Mouse (Mus musculus): ENCODE measurements around the gene Elf2. TPM values are rescaled to one million over a fixed set of nuclear protein-coding genes. Genes with fewer than 3 reads are reported as not detected.

The Elf2 gene
- polyA plus RNA-seq, 1 experiment = 18.2 TPM

DNA sequence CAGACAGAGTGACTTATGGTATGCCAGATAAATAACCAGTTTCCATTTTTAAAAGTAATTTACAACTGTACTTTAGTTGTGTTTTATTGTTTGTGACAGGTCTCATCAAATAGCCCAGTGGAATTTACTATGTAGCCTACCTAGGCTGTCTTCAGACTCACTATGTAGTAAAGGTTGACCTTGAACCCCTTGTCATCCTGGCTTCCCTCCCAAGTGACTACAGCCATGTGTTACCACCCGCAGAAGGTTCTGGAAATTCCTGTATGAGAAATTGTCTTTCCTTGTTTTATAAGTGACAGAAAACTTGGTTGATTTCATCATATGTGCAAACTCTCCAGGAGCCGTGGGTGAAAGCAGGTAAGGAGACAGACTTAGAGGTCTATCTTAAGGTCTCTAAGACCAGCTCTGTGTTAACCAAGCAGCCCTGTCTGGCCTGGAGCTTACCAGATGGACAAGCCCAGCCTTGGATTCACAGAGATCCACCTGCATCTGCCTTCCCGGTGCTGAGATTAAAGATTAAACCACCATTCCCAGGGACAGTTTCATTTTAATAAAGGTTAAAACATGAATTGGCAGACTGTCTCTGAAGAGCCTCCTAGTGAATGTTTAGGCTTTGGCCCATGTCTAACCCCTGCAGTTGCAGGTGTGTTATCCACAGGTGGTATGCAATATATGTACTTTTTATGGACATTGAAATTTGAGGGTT lies 108.1 kb downstream of the Elf2 start:
- no peak overlapping the region for H3K4me3 ChIP-seq
- TF ChIP-seq E2F4 (IDR thresholded peaks at IDR 0.05; ENCODE audit: insufficient read depth) (no peak), MYOG (IDR thresholded peaks at IDR 0.05; ENCODE audit: control insufficient read depth in 1 of 3, insufficient read depth in 1 of 3, insufficient read length in 2 of 3, low read depth in 2 of 3) (no peak), POLR2AphosphoS2 (IDR thresholded peaks at IDR 0.05; ENCODE audit: insufficient read length, low read depth) (no peak), USF1 (IDR thresholded peaks at IDR 0.05; ENCODE audit: low read depth) (no peak), POLR2A (IDR thresholded peaks at IDR 0.05; ENCODE audit: insufficient read length, low read depth) (no peak), CEBPB (IDR thresholded peaks at IDR 0.05; ENCODE audit: insufficient read depth, poor library complexity, severe bottlenecking) (no peak), MYOD1 (IDR thresholded peaks at IDR 0.05; ENCODE audit: control insufficient read depth in 1 of 3, insufficient read length in 2 of 3, low read depth in 2 of 3) (no peak), TCF3 (IDR thresholded peaks at IDR 0.05; ENCODE audit: insufficient read length, low read depth) (no peak), REST (IDR thresholded peaks at IDR 0.05; ENCODE audit: insufficient read depth, insufficient read length) (no peak), MAX (IDR thresholded peaks at IDR 0.05; ENCODE audit: low read depth) (no peak), SRF (IDR thresholded peaks at IDR 0.05; ENCODE audit: control insufficient read depth, insufficient read length, low read depth) (no peak), TCF12 (IDR thresholded peaks at IDR 0.05; ENCODE audit: insufficient read depth, poor library complexity, severe bottlenecking) (no peak)
- peaks cover 54% of the 10 kb centered on the region for H3K79me2 ChIP-seq (ENCODE audit: control insufficient read depth, insufficient read depth)
- no peaks in the 10 kb centered on the region for H3K27me3 ChIP-seq (ENCODE audit: control insufficient read depth, insufficient read depth, insufficient read length)
- no peaks in the 10 kb centered on the region for H3K36me3 ChIP-seq (ENCODE audit: control insufficient read depth, insufficient read depth)
- H3ac ChIP-seq (ENCODE audit: control insufficient read depth, insufficient read length) = no peak overlapping the region
- H3K4me2 ChIP-seq (ENCODE audit: low read depth) = no peak overlapping the region

DNA sequence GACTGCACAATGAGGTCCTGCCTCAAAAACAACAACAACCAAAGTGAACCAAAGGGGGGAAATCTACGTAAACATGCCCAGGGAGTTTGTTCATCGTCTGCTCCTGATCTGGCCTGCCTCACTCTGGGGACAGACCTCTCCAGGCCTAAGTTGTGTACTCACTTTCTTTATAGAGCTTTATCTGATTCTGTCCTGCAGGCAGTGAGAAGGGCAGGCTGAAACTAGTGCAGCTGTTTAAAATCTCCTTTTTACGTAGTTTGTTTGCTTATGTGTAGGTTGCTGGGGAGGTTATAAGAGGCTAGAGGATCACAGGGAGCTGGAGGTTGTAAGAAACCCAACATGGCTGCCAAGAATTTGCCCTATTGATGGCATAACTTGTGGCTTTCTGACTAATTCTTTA lies 109.0 kb downstream of the Elf2 start:
- H3K4me2 ChIP-seq (ENCODE audit: low read depth) = no peak overlapping the region
- H3K4me3 ChIP-seq = no peak overlapping the region
- H3K36me3 ChIP-seq (ENCODE audit: control insufficient read depth, insufficient read depth) = no peaks in the 10 kb centered on the region
- no peak overlapping the region for H3ac ChIP-seq (ENCODE audit: control insufficient read depth, insufficient read length)
- peaks cover 59% of the 10 kb centered on the region for H3K79me2 ChIP-seq (ENCODE audit: control insufficient read depth, insufficient read depth)
- no peak for TF ChIP-seq CEBPB (IDR thresholded peaks at IDR 0.05; ENCODE audit: insufficient read depth, poor library complexity, severe bottlenecking)
- no peak for TF ChIP-seq MYOG (IDR thresholded peaks at IDR 0.05; ENCODE audit: control insufficient read depth in 1 of 3, insufficient read depth in 1 of 3, insufficient read length in 2 of 3, low read depth in 2 of 3)
- no peak for TF ChIP-seq USF1 (IDR thresholded peaks at IDR 0.05; ENCODE audit: low read depth)
- TF ChIP-seq TCF3 (IDR thresholded peaks at IDR 0.05; ENCODE audit: insufficient read length, low read depth) = no peak
- no peak for TF ChIP-seq MYOD1 (IDR thresholded peaks at IDR 0.05; ENCODE audit: control insufficient read depth in 1 of 3, insufficient read length in 2 of 3, low read depth in 2 of 3)
- TF ChIP-seq REST (IDR thresholded peaks at IDR 0.05; ENCODE audit: insufficient read depth, insufficient read length) = no peak
- no peak for TF ChIP-seq E2F4 (IDR thresholded peaks at IDR 0.05; ENCODE audit: insufficient read depth)
- H3K27me3 ChIP-seq (ENCODE audit: control insufficient read depth, insufficient read depth, insufficient read length) = no peaks in the 10 kb centered on the region

- H3K4me3 ChIP-seq = no peak overlapping the region
- TF ChIP-seq REST (IDR thresholded peaks at IDR 0.05; ENCODE audit: insufficient read depth, insufficient read length) = no peak
- TF ChIP-seq TCF3 (IDR thresholded peaks at IDR 0.05; ENCODE audit: insufficient read length, low read depth) = no peak
- no peak for TF ChIP-seq E2F4 (IDR thresholded peaks at IDR 0.05; ENCODE audit: insufficient read depth)
- TF ChIP-seq USF1 (IDR thresholded peaks at IDR 0.05; ENCODE audit: low read depth) = no peak
- no peak for TF ChIP-seq POLR2AphosphoS2 (IDR thresholded peaks at IDR 0.05; ENCODE audit: insufficient read length, low read depth)
- TF ChIP-seq SRF (IDR thresholded peaks at IDR 0.05; ENCODE audit: control insufficient read depth, insufficient read length, low read depth) = no peak
- TF ChIP-seq MAX (IDR thresholded peaks at IDR 0.05; ENCODE audit: low read depth) = no peak
- TF ChIP-seq CEBPB (IDR thresholded peaks at IDR 0.05; ENCODE audit: insufficient read depth, poor library complexity, severe bottlenecking) = no peak
- TF ChIP-seq TCF12 (IDR thresholded peaks at IDR 0.05; ENCODE audit: insufficient read depth, poor library complexity, severe bottlenecking) = no peak
- no peaks in the 10 kb centered on the region for H3K36me3 ChIP-seq (ENCODE audit: control insufficient read depth, insufficient read depth)
- no peak overlapping the region for H3ac ChIP-seq (ENCODE audit: control insufficient read depth, insufficient read length)
- no peak overlapping the region for H3K4me2 ChIP-seq (ENCODE audit: low read depth)
- peaks cover 65% of the 10 kb centered on the region for H3K79me2 ChIP-seq (ENCODE audit: control insufficient read depth, insufficient read depth)
- no peaks in the 10 kb centered on the region for H3K27me3 ChIP-seq (ENCODE audit: control insufficient read depth, insufficient read depth, insufficient read length)
Measured at GRCm38 (mm10) chr3:51230886-51231285, 109.6 kb downstream of the Elf2 start.

DNA sequence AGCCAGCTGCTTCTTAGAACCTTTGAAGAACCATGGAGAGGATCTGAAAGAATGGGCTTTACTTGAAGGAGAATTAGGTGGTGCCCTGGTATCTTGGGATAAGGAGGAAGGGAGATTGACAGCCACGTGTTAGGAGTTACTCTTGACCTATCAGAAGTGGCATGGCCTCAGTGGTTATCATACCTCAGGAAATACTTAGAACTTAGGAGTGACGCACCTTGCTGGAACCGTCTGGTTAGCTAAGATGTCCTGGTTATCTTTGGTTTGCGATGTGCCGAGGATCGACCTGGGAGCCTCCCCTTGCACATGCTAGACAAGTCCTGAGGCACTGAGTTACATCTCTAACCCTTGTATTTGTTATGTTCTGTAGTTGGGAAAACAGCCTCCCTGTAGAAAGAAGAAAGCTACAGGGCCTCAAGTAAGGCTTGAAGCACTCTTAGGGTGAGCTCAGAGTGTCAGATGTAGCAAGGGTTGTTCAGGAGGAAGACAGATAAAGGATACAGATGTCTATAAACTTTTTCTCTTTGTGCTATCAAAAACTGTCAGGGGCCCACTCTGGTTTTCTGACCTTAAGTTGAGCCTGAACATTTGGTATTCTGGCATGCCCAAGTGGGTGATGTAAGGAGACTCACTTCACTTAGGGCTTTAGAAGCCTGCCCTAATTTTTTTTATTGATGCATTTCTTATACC lies 110.2 kb downstream of the Elf2 start:
- Histone ChIP-seq H3ac (ENCODE audit: control insufficient read depth, insufficient read length) (no peak overlapping the region), H3K36me3 (ENCODE audit: control insufficient read depth, insufficient read depth) (no peaks in the 10 kb centered on the region), H3K27me3 (ENCODE audit: control insufficient read depth, insufficient read depth, insufficient read length) (no peaks in the 10 kb centered on the region), H3K79me2 (ENCODE audit: control insufficient read depth, insufficient read depth) (peaks cover 70% of the 10 kb centered on the region), H3K4me2 (ENCODE audit: low read depth) (no peak overlapping the region), H3K4me3 (no peak overlapping the region)
- no peak for TF ChIP-seq USF1 (IDR thresholded peaks at IDR 0.05; ENCODE audit: low read depth)

DNA sequence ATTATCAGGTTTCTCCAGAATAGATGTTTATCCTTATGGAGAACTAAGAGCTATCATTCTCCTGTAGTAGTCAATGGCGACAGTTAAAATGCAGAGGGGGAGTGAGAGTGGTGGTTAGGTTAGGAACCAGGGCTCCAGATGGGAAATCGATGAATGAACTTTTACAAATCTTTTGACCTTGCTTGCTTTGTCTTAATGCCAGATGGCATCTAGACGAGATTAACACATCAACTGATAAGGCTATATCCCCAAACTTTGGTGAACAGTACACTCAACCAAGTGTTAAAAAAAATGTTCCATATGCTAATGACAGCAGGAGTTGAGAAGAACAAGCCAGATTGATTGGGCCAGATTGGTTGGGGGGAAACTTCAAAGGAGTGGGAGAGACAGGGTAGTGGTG lies 111.2 kb downstream of the Elf2 start:
- Histone ChIP-seq H3K79me2 (ENCODE audit: control insufficient read depth, insufficient read depth) (peaks cover 65% of the 10 kb centered on the region), H3K27me3 (ENCODE audit: control insufficient read depth, insufficient read depth, insufficient read length) (no peaks in the 10 kb centered on the region), H3K36me3 (ENCODE audit: control insufficient read depth, insufficient read depth) (no peaks in the 10 kb centered on the region), H3K4me2 (ENCODE audit: low read depth) (no peak overlapping the region), H3K4me3 (no peak overlapping the region), H3ac (ENCODE audit: control insufficient read depth, insufficient read length) (no peak overlapping the region)
- TF ChIP-seq MAX (IDR thresholded peaks at IDR 0.05; ENCODE audit: low read depth) (no peak), CEBPB (IDR thresholded peaks at IDR 0.05; ENCODE audit: insufficient read depth, poor library complexity, severe bottlenecking) (no peak), MYOG (IDR thresholded peaks at IDR 0.05; ENCODE audit: control insufficient read depth in 1 of 3, insufficient read depth in 1 of 3, insufficient read length in 2 of 3, low read depth in 2 of 3) (no peak), SRF (IDR thresholded peaks at IDR 0.05; ENCODE audit: control insufficient read depth, insufficient read length, low read depth) (no peak), POLR2A (IDR thresholded peaks at IDR 0.05; ENCODE audit: insufficient read length, low read depth) (no peak), TCF3 (IDR thresholded peaks at IDR 0.05; ENCODE audit: insufficient read length, low read depth) (no peak), POLR2AphosphoS2 (IDR thresholded peaks at IDR 0.05; ENCODE audit: insufficient read length, low read depth) (no peak), TCF12 (IDR thresholded peaks at IDR 0.05; ENCODE audit: insufficient read depth, poor library complexity, severe bottlenecking) (no peak)
